Comparison of ENCODE assay signal across 1 mouse cellular context in the genomic region with DNA sequence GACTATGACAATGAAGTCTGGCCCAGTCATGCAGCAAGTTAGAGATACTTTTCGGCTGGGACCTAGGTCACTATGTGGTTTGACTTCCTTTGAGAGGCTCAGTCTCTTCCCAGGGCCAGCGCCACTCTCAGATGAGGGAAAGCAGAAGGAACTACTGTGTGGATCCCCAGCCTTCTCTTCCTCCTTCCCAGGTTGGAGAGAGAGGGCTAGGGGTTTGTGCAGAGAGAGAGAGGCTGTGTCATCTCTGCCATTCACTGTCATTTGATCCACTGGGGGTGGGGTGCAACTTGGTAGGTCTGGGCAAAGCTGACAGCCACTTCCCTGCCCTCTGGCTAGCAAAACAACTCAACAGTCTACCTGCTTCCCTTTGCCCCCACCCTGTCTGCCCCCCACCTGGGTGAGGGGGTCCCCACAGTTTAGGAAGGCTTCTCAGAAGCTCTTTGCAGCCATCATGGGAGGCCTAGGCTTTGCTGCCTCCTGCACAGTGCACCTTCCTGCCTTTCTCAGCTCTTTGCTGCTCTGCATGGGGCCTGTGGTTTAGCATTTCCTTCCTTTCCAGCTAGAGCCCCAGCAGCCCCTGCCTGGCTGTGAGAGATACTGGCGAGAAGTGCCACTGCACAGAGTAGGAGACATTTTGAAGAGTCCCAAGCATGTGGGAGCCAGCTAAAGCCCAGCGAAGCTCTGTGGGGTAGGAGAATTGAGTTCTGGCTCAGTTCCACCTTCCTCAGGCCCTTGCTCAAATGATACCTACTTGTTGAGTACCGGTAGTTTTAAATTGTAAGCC.
TF ChIP-seq lines count a peak whose summit lies in the region.

No protein-coding gene starts in this region.

TF ChIP-seq in MEL, 35 proteins besides CTCF, POLR2A, EP300 and RAD21 (continued from another document):
- TF ChIP-seq TCF12 (IDR thresholded peaks at IDR 0.05; ENCODE audit: low read depth, low read length) (peak; percentile 98), CHD2 (IDR thresholded peaks at IDR 0.05; ENCODE audit: low read length) (no peak), TAL1 (IDR thresholded peaks at IDR 0.05; ENCODE audit: low read length) (peak; percentile 99), TBP (IDR thresholded peaks at IDR 0.05; ENCODE audit: low read depth, low read length) (peak; percentile 72; the same call in 1 of the 2 replicates), USF1 (IDR thresholded peaks at IDR 0.05; ENCODE audit: low read depth, low read length) (no peak; the same call in 1 of the 2 replicates), MEF2A (IDR thresholded peaks at IDR 0.05; ENCODE audit: extremely low read depth, insufficient replicate concordance, low read depth, low read length, poor library complexity, severe bottlenecking) (no peak), RCOR1 (IDR thresholded peaks at IDR 0.05; ENCODE audit: low read depth, low read length) (peak; percentile 65), MXI1 (IDR thresholded peaks at IDR 0.05; ENCODE audit: low read depth, low read length) (peak; percentile 88), MAZ (IDR thresholded peaks at IDR 0.05; ENCODE audit: low read depth, low read length) (peak; percentile 88; the same call in 1 of the 2 replicates), GABPA (IDR thresholded peaks at IDR 0.05; ENCODE audit: low read depth, low read length) (no peak)
